Mouse (Mus musculus) forebrain, embryonic 10.5 days (tissue): ENCODE measurements around the gene Jade2. TPM values are rescaled to one million over a fixed set of nuclear protein-coding genes. Genes with fewer than 3 reads are reported as not detected.

ENCODE experiments used
- DNase-seq: peaks from one replicate; pipeline ENCODE4 v3.0.0-alpha.2; 2017; ENCODE audit warnings: low spot score; ENCODE audit errors: extremely low spot score
- H3K27ac ChIP-seq: fragments of 300-500 bp; sonication (generic); 2 replicates; pipeline ENCODE4 v1.5.1; 2016; ENCODE audit warnings: mild to moderate bottlenecking
- H3K27me3 ChIP-seq: fragments of 300-500 bp; sonication (generic); 2 replicates; pipeline ENCODE4 v1.6.1; 2016; ENCODE audit warnings: mild to moderate bottlenecking; ENCODE audit not compliant: poor library complexity, severe bottlenecking
- H3K36me3 ChIP-seq: fragments of 300-500 bp; sonication (generic); replicated peaks from 2 replicates; pipeline ENCODE4 v1.6.1; 2016; ENCODE audit warnings: mild to moderate bottlenecking, moderate library complexity
- H3K4me1 ChIP-seq: fragments of 300-500 bp; sonication (generic); 2 replicates; pipeline ENCODE4 v1.6.1; 2016
- H3K4me3 ChIP-seq: fragments of 300-500 bp; sonication (generic); 2 replicates; pipeline ENCODE4 v1.5.1; 2016; ENCODE audit warnings: mild to moderate bottlenecking, moderate library complexity
- H3K9me3 ChIP-seq: fragments of 300-500 bp; sonication (generic); 2 replicates; pipeline ENCODE4 v1.6.1; 2016; ENCODE audit warnings: mild to moderate bottlenecking, moderate library complexity
- WGBS: fragments of 180-500 bp; shearing (Covaris S2); methylation state at CpG from one replicate; pipeline ENCODE4 v1.1.7; 2016; 5-methylcytosine and 5-hydroxymethylcytosine counted together
- polyA plus RNA-seq: library from polyadenylated mRNA; unstranded; fragments of >200 nt; fragmentation: Nextera tagmentation; extraction: Ambion mirVana; gene quantifications from 2 replicates; pipeline ENCODE4 v1.2.1, GENCODE M21; 2016

Jade2 gene
- polyA plus RNA-seq, 1 experiment from 2014 or later = 0.64 TPM

- WGBS = 78% methylated on average over 11 of the region's 11 CpGs
- Histone ChIP-seq H3K4me1 (peaks cover 14% of the 10 kb centered on the region), H3K27ac (no peak overlapping the region), H3K27me3 (no peaks in the 10 kb centered on the region), H3K9me3 (no peaks in the 10 kb centered on the region), H3K4me3 (no peak overlapping the region), H3K36me3 (peaks cover 8% of the 10 kb centered on the region; the same call in 1 of the 2 replicates)
- DNase-seq = no peak
These were observed 34.2 kb downstream of the Jade2 start for GRCm38 (mm10) chr11:51823271-51823670.

- Histone ChIP-seq H3K4me1 (peaks cover 14% of the 10 kb centered on the region), H3K27ac (0 out of 2 replicates have a peak overlapping the region, but pooled peaks have one; percentile 8), H3K27me3 (no peaks in the 10 kb centered on the region), H3K36me3 (peaks cover 8% of the 10 kb centered on the region; the same call in 1 of the 2 replicates), H3K9me3 (no peaks in the 10 kb centered on the region), H3K4me3 (no peak overlapping the region)
- no peak for DNase-seq
- WGBS = 55% methylated on average over 4 of the region's 4 CpGs
These were observed 34.7 kb downstream of the Jade2 start for GRCm38 (mm10) chr11:51822736-51823135.

- no peak overlapping the region for H3K27ac ChIP-seq
- no peaks in the 10 kb centered on the region for H3K9me3 ChIP-seq
- H3K27me3 ChIP-seq = no peaks in the 10 kb centered on the region
- H3K4me1 ChIP-seq = peaks cover 14% of the 10 kb centered on the region
- 50% methylated on average over 11 of the region's 11 CpGs for WGBS
- peak; percentile 79 for DNase-seq
- no peak overlapping the region for H3K4me3 ChIP-seq
- no peaks in the 10 kb centered on the region for H3K36me3 ChIP-seq
These were observed 36.6 kb downstream of the Jade2 start for GRCm38 (mm10) chr11:51820861-51821260.

- DNase-seq = peak; percentile 34
These were observed 37.5 kb downstream of the Jade2 start for GRCm38 (mm10) chr11:51819964-51820363.

GRCm38 (mm10) chr11:51818837-51819236 is 38.6 kb downstream of the Jade2 start:
- DNase-seq = no peak
- WGBS = 90% methylated on average over 4 of the region's 4 CpGs

More at GRCm38 (mm10) chr11:51819964-51820363, 37.5 kb downstream of the Jade2 start:
- Histone ChIP-seq H3K4me3 (no peak overlapping the region), H3K27ac (no peak overlapping the region), H3K36me3 (no peaks in the 10 kb centered on the region), H3K9me3 (no peaks in the 10 kb centered on the region), H3K4me1 (peaks cover 14% of the 10 kb centered on the region), H3K27me3 (no peaks in the 10 kb centered on the region)
- 63% methylated on average over 3 of the region's 3 CpGs for WGBS

GRCm38 (mm10) chr11:51817756-51818155 is 39.7 kb downstream of the Jade2 start:
- no peaks in the 10 kb centered on the region for H3K9me3 ChIP-seq
- H3K36me3 ChIP-seq = no peaks in the 10 kb centered on the region
- no peaks in the 10 kb centered on the region for H3K27me3 ChIP-seq
- no peak overlapping the region for H3K27ac ChIP-seq
- DNase-seq = peak; percentile 87
- WGBS = 33% methylated on average over 6 of the region's 6 CpGs
- H3K4me3 ChIP-seq = no peak overlapping the region
- H3K4me1 ChIP-seq = peaks cover 5% of the 10 kb centered on the region

More at GRCm38 (mm10) chr11:51818837-51819236, 38.6 kb downstream of the Jade2 start:
- Histone ChIP-seq H3K4me3 (no peak overlapping the region), H3K27ac (no peak overlapping the region), H3K9me3 (no peaks in the 10 kb centered on the region), H3K36me3 (no peaks in the 10 kb centered on the region), H3K27me3 (no peaks in the 10 kb centered on the region), H3K4me1 (peaks cover 14% of the 10 kb centered on the region)

GRCm38 (mm10) chr11:51812022-51812546 is 45.4 kb downstream of the Jade2 start:
- Histone ChIP-seq H3K27me3 (no peaks in the 10 kb centered on the region), H3K27ac (no peak overlapping the region), H3K9me3 (peaks cover 3% of the 10 kb centered on the region; the same call in 1 of the 2 replicates), H3K4me1 (peaks cover 8% of the 10 kb centered on the region; the same call in 1 of the 2 replicates), H3K4me3 (no peak overlapping the region), H3K36me3 (no peaks in the 10 kb centered on the region)
- 93% methylated on average over 8 of the region's 8 CpGs for WGBS
- DNase-seq = no peak

- WGBS = 83% methylated on average over 4 of the region's 4 CpGs
- Histone ChIP-seq H3K36me3 (no peaks in the 10 kb centered on the region), H3K9me3 (peaks cover 3% of the 10 kb centered on the region; the same call in 1 of the 2 replicates), H3K27me3 (no peaks in the 10 kb centered on the region), H3K4me1 (peaks cover 8% of the 10 kb centered on the region; the same call in 1 of the 2 replicates), H3K4me3 (no peak overlapping the region), H3K27ac (no peak overlapping the region)
- no peak for DNase-seq
These were observed 46.2 kb downstream of the Jade2 start for GRCm38 (mm10) chr11:51811230-51811629.

- no peaks in the 10 kb centered on the region for H3K36me3 ChIP-seq
- WGBS = 63% methylated on average over 6 of the region's 6 CpGs
- no peak overlapping the region for H3K4me3 ChIP-seq
- H3K9me3 ChIP-seq = peaks cover 3% of the 10 kb centered on the region; the same call in 1 of the 2 replicates
- H3K4me1 ChIP-seq = peaks cover 14% of the 10 kb centered on the region
- no peaks in the 10 kb centered on the region for H3K27me3 ChIP-seq
- DNase-seq = no peak
- no peak overlapping the region for H3K27ac ChIP-seq
These were observed 47.7 kb downstream of the Jade2 start for GRCm38 (mm10) chr11:51809632-51810224.

GRCm38 (mm10) chr11:51807108-51807879 is 50.2 kb downstream of the Jade2 start:
- H3K36me3 ChIP-seq = no peaks in the 10 kb centered on the region
- no peak overlapping the region for H3K27ac ChIP-seq
- H3K27me3 ChIP-seq = no peaks in the 10 kb centered on the region
- WGBS = 61% methylated on average over 13 of the region's 13 CpGs
- no peak overlapping the region for H3K4me3 ChIP-seq
- peaks cover 14% of the 10 kb centered on the region for H3K4me1 ChIP-seq
- H3K9me3 ChIP-seq = peaks cover 3% of the 10 kb centered on the region; the same call in 1 of the 2 replicates
- DNase-seq = no peak

GRCm38 (mm10) chr11:51805221-51805981 is 52.1 kb downstream of the Jade2 start:
- peak; percentile 56 for DNase-seq
- WGBS = 17% methylated on average over 17 of the region's 17 CpGs
- H3K27ac ChIP-seq = peak overlapping the region; percentile 78
- H3K36me3 ChIP-seq = no peaks in the 10 kb centered on the region
- no peaks in the 10 kb centered on the region for H3K9me3 ChIP-seq
- H3K4me1 ChIP-seq = peaks cover 20% of the 10 kb centered on the region
- H3K27me3 ChIP-seq = no peaks in the 10 kb centered on the region
- peak overlapping the region; percentile 57 for H3K4me3 ChIP-seq

GRCm38 (mm10) chr11:51800634-51801325 is 56.7 kb downstream of the Jade2 start:
- H3K27ac ChIP-seq = no peak overlapping the region
- no peaks in the 10 kb centered on the region for H3K36me3 ChIP-seq
- H3K4me3 ChIP-seq = no peak overlapping the region
- DNase-seq = no peak
- no peaks in the 10 kb centered on the region for H3K9me3 ChIP-seq
- peaks cover 11% of the 10 kb centered on the region for H3K4me1 ChIP-seq
- no peaks in the 10 kb centered on the region for H3K27me3 ChIP-seq
- WGBS = 51% methylated on average over 8 of the region's 8 CpGs
